Mouse (Mus musculus) thymus, postnatal 0 days (tissue): ENCODE measurements around the gene Rem1. TPM values are rescaled to one million over a fixed set of nuclear protein-coding genes. Genes with fewer than 3 reads are reported as not detected.

ENCODE experiments used
- DNase-seq: peaks from one replicate; pipeline ENCODE4 v3.0.0-alpha.2; 2015; ENCODE audit warnings: low spot score
- polyA plus RNA-seq: library from polyadenylated mRNA; unstranded; fragments of >200 nt; fragmentation: Nextera tagmentation; extraction: Ambion mirVana; gene quantifications from 2 replicates; pipeline ENCODE4 v1.2.1, GENCODE M21; 2015

Gene Rem1
- polyA plus RNA-seq, 1 experiment from 2014 or later: 3.2 TPM

- DNase-seq: no peak
Observed at GRCm38 (mm10) chr2:152674148-152674547, 47.4 kb downstream of the Rem1 start.

- no peak for DNase-seq
Observed at GRCm38 (mm10) chr2:152675252-152675791, 48.6 kb downstream of the Rem1 start.

DNA sequence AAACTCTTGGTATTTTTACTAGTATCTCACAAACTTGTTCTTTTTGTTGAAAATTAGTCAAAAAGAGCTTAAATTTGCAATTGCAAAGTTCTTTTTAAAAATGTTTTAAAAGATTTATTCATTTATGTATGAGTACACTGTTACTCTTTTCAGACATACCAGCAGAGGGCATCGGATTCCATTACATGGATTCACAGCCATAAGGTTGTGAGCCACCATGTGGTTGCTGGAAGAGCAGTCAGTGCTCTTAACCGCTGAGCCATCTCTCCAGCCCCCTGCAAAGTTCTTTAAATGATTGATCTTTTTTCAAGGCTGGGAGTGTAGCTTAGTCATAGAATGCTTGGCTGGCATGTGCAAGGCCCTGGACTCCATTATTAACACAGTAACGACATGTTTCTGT, 51.6 kb downstream of the Rem1 start:
- peak; percentile 72 for DNase-seq

DNA sequence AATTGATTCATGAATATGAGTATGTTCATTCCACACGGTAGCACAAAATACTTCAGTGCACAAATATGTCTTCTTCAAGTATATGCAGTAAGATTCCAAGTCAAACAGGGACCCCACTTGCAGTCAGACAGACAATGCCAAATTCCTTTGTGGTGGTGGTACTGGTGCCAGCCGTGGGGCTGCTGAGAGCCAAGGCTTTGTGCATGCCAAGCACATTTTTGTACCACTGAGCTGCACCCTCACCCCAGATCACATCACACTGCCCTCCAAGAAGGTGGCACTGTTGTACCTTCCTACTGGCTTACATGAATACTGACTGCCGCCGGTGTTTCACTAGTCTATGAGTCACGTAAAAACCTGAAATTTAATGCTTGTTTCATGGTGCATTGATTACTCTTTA, 52.2 kb downstream of the Rem1 start:
- no peak for DNase-seq

DNA sequence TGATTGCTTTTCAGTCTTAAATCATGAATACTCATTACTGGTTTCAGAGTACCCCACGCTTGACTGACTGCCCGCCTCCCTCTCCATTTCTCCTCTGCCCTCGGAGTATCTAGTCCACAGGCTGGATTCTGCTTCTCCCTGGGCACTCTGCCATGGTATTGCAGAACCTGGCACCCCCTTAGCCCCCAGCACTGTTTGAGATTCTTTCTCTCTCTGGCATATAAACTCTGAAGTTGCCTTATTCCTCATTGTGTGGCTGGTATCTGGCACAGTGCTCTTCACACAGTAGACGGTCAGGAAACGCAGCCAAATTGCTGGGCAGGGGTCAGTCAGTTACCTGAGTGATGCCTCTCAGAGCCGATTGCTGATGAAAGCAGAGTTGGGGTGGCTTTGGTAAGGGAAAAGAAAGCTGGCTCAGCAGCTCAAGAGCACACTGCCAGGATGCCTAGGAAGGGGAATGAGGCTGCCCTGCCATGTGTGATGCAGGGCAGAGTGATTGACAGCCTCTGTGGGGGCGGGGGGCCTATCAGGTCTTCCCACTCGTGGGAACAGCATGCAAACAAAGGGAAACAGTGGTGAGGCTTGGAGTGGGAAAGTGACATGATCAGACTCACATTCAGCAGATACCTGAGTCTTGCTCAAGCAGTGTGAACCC, 53.1 kb downstream of the Rem1 start:
- no peak for DNase-seq

DNA sequence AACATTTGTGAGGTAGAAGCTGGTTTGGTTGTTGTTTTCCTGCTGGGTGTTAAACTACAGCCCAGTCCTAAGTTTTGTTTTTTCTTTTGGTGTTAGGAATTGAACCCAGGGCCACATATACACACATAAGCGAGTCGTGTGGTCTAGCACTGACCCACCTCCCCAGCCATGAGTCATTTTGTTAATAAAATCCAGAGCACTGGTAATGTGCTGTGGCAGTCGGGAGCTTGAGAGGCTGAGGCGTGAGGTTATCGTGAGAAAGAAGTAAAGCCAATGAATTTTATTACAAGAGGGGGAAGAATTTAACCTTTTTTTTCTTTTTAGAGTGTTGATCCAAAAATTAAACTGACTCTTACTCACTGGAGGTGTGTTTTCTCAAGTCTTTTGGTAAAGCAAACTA, 56.3 kb downstream of the Rem1 start:
- no peak for DNase-seq

Other genes with a start within 250 kb of the Rem1 start
- 0.91 and 1.2 TPM in 2 replicates for gene Sox12, start 228.9 kb upstream of the Rem1 start, polyA plus RNA-seq
- 7.2 and 7.4 TPM in 2 replicates for gene Zcchc3, start 211.9 kb upstream of the Rem1 start, polyA plus RNA-seq
- gene 6820408C15Rik, start 211.4 kb upstream of the Rem1 start, polyA plus RNA-seq: 0.51 and 0.64 TPM in 2 replicates
- 0.23 and 0.28 TPM in 2 replicates for gene Defb23, start 162.3 kb upstream of the Rem1 start, polyA plus RNA-seq
- gene Defb20, start 149.9 kb upstream of the Rem1 start, polyA plus RNA-seq: not detected in 2 replicates
- not detected in 2 replicates for gene Defb22, start 136.8 kb upstream of the Rem1 start, polyA plus RNA-seq
- 0.24 TPM in 1 of 2 replicates, not detected in the other for gene Defb26, start 115.3 kb upstream of the Rem1 start, polyA plus RNA-seq
- not detected in 2 replicates for gene Defb28, start 108.7 kb upstream of the Rem1 start, polyA plus RNA-seq
- gene Defb29, start 86.9 kb upstream of the Rem1 start, polyA plus RNA-seq: not detected in 2 replicates
- gene Gm17416, start 57.6 kb upstream of the Rem1 start, polyA plus RNA-seq: 3.0 TPM in 1 of 2 replicates, not detected in the other
- not detected in 2 replicates for gene Defb21, start 54.2 kb upstream of the Rem1 start, polyA plus RNA-seq
- 1.3 and 2.2 TPM in 2 replicates for gene Defb19, start 46.6 kb upstream of the Rem1 start, polyA plus RNA-seq
- gene Defb45, start 27.6 kb upstream of the Rem1 start, polyA plus RNA-seq: 0.53 TPM in 1 of 2 replicates, not detected in the other
- not detected in 2 replicates for gene Defb36, start 22.6 kb upstream of the Rem1 start, polyA plus RNA-seq
- gene Defb25, start 3.9 kb upstream of the Rem1 start, polyA plus RNA-seq: 1.6 and 2.1 TPM in 2 replicates
- gene H13, start 42.5 kb downstream of the Rem1 start, polyA plus RNA-seq: 196 and 200 TPM in 2 replicates
- gene Mcts2, start 60.1 kb downstream of the Rem1 start, polyA plus RNA-seq: 15.6 and 17.2 TPM in 2 replicates
- gene Id1, start 109.3 kb downstream of the Rem1 start, polyA plus RNA-seq: 22.9 and 23.9 TPM in 2 replicates
- gene Cox4i2, start 127.2 kb downstream of the Rem1 start, polyA plus RNA-seq: 5.6 and 6.5 TPM in 2 replicates
- 178 TPM in 2 replicates for gene Bcl2l1, start 204.8 kb downstream of the Rem1 start, polyA plus RNA-seq
- gene Tpx2, start 221.0 kb downstream of the Rem1 start, polyA plus RNA-seq: 72.5 and 81.3 TPM in 2 replicates